Comparison of ENCODE assay signal across 28 mouse cellular contexts in the genomic region with DNA sequence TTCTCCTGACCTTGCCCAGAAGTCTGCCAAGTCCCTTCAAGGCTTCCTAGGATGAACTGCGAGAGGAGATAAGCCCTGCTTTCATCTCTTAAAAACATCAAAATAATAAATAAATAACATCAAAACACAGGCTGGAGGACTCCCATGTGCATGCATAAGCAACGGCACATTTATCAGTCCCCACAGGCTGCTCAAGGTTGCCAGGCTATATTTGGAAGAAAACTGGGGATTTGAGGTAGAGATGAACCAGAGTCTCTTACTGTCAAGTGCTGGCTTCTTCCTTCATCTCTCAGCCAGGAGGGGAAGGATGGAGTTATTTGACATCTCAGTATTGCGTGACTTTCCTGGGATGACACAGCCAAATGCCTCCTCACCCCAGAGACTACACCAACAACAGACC.
"Had no signal": no experiment of that assay in that cellular context is flagged by ENCODE, and none has a peak within 500 bp of the region (broad histone marks: within the 10 kb centered on the region; RNA-seq: fewer than 3 reads in every experiment).

No protein-coding gene starts in this region.

- H3K9me3 ChIP-seq: heart, embryonic 13.5 days; heart, embryonic 15.5 days; hindbrain, embryonic 10.5 days; hindbrain, embryonic 12.5 days; intestine, embryonic 15.5 days; limb, embryonic 10.5 days; limb, embryonic 12.5 days; liver, embryonic 13.5 days; liver, embryonic 15.5 days had no signal

- H3K4me2 ChIP-seq: heart, embryonic 11.5 days; heart, embryonic 13.5 days; heart, embryonic 15.5 days; hindbrain, embryonic 12.5 days; hindbrain, embryonic 14.5 days; intestine, embryonic 15.5 days; limb, embryonic 12.5 days; liver, embryonic 11.5 days; liver, embryonic 13.5 days; liver, embryonic 15.5 days had no signal

- DNase-seq: gastrocnemius, postnatal 10 days; gastrocnemius, postnatal 25 days; heart, adult 18-20 months; heart, postnatal 4 days; kidney, adult 18-20 months; kidney, adult 8-10 months; kidney, postnatal 10 days; kidney, postnatal 25 days; kidney, postnatal 4 days; liver; liver, embryonic 13.5 days; liver, postnatal 0 days had no signal

- H3K27me3 ChIP-seq: heart, embryonic 13.5 days; heart, embryonic 15.5 days; hindbrain, embryonic 12.5 days; intestine, embryonic 15.5 days; limb, embryonic 12.5 days; liver, embryonic 13.5 days; liver, embryonic 15.5 days had no signal

- H3K4me1 ChIP-seq: heart, embryonic 15.5 days; hindbrain, embryonic 10.5 days; intestine, embryonic 15.5 days; liver, embryonic 13.5 days; liver, embryonic 15.5 days had no signal

- H3K4me3 ChIP-seq: heart, embryonic 13.5 days; heart, embryonic 15.5 days; hindbrain, embryonic 10.5 days; hindbrain, embryonic 12.5 days; intestine, embryonic 15.5 days; layer of hippocampus, adult 2 months; left cerebral cortex, adult 2 months; limb, embryonic 10.5 days; limb, embryonic 12.5 days; liver, embryonic 13.5 days; liver, embryonic 15.5 days had no signal

- H3K36me3 ChIP-seq: heart, embryonic 15.5 days; liver, embryonic 15.5 days had no signal

- H3K27ac ChIP-seq: heart, embryonic 13.5 days; heart, embryonic 15.5 days; hindbrain, embryonic 10.5 days; hindbrain, embryonic 12.5 days; hindbrain, embryonic 14.5 days; intestine, embryonic 15.5 days; layer of hippocampus, adult 2 months; left cerebral cortex, adult 2 months; limb, embryonic 10.5 days; limb, embryonic 12.5 days; liver, embryonic 13.5 days; liver, embryonic 15.5 days had no signal

- H3K9ac ChIP-seq: heart, embryonic 13.5 days; heart, embryonic 15.5 days; hindbrain, embryonic 12.5 days; hindbrain, embryonic 14.5 days; intestine, embryonic 15.5 days; limb, embryonic 12.5 days; liver, embryonic 13.5 days; liver, embryonic 15.5 days; liver, postnatal 0 days had no signal

- ATAC-seq: hindbrain, embryonic 16.5 days; inflammation-experienced regulatory T-cells, adult 6 months; intestine, embryonic 15.5 days; intestine, postnatal 0 days; liver, postnatal 0 days had no signal
